Mouse (Mus musculus): Measurements from ENCODE around the gene Chd3.
"Not testable (repeated sequence)": the region's sequence is repeated elsewhere in the genome, so short reads cannot be mapped to it uniquely, and the experiment has no call there.

Gene Chd3

DNA sequence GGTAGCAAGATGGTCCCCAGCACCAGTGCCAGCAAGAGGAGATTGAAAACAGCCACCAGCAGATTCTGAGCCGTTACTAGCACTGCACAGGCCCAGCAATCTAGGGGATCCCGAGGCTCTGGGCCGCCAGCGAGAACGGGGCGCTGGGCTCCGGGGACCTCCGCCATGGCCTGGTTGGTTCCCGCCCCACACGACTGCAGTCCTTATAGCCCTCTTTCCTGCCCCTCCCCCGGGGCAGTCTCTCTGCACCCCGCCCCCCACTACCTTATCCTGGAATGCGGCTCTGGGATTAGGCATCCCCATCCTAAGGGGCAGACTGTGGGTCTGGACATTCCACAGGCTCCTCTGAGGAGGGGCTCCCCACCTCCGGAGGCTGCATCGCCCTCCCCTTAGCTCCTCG is 28.9 kb upstream of the Chd3 start, which contains the start of gene Tmem88:
Tmem88 (minus strand) TSS at position 176 of the 400 bp plus-strand sequence.
- in situ Hi-C loops (cut with MboI; ENCODE audit: low pct_unique_long_range_greater_than_20kb in 1 of 2, low sequenced_read_pairs in 2 of 2, unreplicated experiment in 1 of 2) = no loop called here

DNA sequence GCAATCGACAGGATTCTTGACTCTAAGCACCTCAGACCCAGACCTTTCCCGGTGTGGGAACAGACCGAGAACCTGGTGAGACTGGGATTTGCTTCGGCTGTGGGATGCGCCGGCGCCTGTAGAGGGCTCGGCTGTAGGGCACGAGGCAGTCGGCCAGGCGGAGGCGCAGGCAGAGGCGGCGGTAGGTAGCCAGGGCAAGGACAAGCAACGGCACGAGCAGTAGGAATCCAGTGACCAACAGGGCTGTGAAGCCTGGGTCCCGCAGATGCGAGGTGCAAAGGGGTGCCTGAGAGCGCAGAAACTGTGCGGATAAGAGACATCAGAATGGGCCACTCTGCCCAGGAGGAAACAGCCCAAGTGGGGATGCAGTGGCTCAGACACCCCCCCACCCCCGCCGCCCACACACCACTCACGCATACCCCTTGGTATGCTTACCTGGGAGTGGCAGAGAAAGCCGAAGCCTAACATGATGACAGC is 28.4 kb upstream of the Chd3 start:
- in situ Hi-C loops (cut with MboI; ENCODE audit: low pct_unique_long_range_greater_than_20kb in 1 of 2, low sequenced_read_pairs in 2 of 2, unreplicated experiment in 1 of 2) = no loop called here

DNA sequence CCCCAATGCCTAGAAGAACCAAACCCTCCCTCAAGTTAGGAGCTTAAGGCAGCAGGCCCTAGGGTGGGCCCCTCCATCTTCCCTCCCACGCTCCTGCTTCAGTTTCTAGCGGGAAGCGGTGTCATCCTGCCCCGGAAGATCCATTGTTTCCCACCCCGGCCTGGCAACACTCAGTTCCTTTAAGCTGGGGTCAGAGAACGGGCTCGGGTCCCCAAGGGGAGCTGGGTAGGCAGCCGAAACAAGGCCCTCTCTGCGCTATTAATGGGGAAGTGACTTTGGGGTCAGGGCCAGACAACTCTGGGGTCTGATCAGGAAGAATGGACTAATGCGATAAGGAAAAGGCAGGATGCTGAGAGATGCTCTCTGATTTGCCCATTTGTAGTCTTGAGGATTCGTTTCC is 27.6 kb upstream of the Chd3 start:
- in situ Hi-C loops (cut with MboI; ENCODE audit: low pct_unique_long_range_greater_than_20kb in 1 of 2, low sequenced_read_pairs in 2 of 2, unreplicated experiment in 1 of 2) = no loop called here

DNA sequence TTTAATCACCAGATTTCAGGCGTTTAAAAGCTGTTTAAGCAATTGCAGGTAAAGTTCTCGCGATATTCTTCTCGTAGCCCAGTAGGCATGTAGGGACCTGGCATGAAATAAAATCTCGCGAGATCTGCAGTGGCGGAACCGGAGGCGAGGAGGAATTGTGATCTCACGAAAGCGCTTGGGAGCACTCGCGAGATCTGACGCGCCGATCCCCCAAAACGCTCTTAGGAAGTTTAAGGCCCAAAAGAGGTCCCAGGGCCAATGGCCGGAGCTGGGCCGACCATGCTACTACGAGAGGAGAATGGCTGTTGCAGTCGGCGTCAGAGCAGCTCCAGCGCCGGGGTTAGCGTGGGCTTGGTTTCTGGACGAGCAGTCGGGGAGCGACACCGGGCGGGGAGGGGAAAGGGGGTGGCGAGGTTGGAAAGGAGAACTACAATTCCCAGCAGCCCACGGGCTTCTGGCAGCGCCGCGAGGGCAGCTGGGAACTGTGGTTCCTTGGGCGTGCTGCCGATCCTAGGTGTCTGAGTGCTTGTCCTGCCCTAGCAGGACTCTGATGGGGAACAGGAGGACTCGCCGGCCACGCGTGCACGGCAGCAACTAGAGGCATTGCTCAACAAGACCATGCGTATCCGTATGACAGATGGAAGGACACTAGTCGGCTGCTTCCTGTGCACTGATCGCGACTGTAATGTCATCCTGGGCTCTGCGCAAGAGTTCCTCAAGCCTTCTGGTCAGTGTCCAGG is 26.6 kb upstream of the Chd3 start:
- in situ Hi-C loops (cut with MboI; ENCODE audit: low pct_unique_long_range_greater_than_20kb in 1 of 2, low sequenced_read_pairs in 2 of 2, unreplicated experiment in 1 of 2) = no loop called here

DNA sequence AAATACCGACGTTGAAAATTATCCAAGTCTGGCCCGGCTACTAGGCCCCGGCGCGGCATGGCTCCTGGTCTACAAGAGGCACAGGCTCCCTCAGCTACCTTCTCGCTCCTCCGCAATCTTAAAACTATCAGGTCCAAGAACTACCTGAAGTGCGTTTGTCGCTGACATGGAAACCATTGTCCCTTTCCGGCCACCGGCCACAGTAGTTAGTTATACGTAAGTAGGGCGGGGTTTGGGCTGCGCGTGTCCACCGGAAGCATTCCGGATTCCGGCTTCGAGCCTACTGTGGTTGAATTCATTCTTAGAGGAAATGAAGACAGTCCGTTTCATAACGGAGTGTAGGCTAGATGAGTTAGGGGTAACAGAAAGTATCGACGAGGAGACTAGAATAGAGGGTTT is 26.0 kb upstream of the Chd3 start, which contains the start of the genes Naa38 and Cyb5d1:
Naa38 (plus strand) TSS at position 253 of the 399 bp plus-strand sequence.
Cyb5d1 (minus strand) TSS at position 397 of the 399 bp plus-strand sequence.
- in situ Hi-C loops (cut with MboI; ENCODE audit: low pct_unique_long_range_greater_than_20kb in 1 of 2, low sequenced_read_pairs in 2 of 2, unreplicated experiment in 1 of 2) = not testable (repeated sequence)

DNA sequence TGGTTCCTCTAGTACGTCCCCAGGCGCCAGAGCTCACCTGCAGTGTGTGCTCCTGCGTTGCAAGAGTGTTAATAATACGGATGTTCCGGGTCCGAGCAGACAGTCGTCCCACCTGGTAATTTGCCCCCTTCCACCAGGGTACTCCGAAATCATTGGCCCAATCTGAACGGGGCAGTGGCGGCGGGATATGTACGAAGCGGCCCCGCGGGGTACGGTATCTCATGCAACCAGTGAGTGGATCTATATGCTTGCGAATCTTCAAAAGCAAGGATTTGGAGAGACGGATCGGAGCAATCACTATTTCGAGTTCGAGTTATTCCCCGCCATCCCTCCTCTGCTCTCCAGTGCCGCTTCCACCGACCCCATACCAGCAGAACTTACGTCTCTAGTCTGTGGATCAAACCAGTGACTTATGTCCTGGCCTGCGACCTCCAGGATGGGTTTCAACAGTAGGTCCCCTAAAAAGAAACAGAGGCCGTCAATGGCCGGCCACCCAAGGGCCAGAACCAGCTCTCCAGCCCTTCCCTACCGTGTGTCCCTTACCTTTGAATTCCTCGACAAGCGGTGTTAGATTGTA is 25.5 kb upstream of the Chd3 start:
- in situ Hi-C loops (cut with MboI; ENCODE audit: low pct_unique_long_range_greater_than_20kb in 1 of 2, low sequenced_read_pairs in 2 of 2, unreplicated experiment in 1 of 2) = not testable (repeated sequence)

DNA sequence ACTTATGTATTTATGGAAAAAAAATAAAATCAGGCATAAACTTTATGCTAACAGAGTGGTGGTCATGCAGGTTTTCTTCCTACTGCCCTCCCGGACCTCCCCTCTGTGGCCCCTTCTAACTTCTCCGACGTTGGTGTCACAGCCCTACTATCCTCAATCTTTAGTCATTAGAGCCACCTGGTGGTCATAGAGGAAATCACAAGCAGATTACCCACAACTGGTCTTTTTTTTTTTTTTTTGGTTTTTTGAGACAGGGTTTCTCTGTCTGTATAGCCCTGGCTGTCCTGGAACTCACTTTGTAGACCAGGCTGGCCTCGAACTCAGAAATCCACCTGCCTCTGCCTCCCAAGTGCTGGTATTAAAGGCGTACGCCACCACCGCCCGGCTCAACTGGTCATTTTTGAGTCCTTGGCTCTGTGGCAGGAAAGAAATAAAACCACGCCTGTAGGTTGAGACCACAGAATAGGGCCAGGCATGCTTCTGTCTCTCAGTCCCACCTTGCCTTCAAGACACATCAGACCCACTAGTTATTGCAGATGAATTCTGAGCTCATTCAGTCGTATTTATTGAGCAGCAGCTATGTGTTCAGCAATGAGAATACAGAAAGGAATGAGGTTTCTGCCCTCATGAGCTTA is 21.3 kb upstream of the Chd3 start:
- in situ Hi-C loops (cut with MboI; ENCODE audit: low pct_unique_long_range_greater_than_20kb in 1 of 2, low sequenced_read_pairs in 2 of 2, unreplicated experiment in 1 of 2) = no loop called here

DNA sequence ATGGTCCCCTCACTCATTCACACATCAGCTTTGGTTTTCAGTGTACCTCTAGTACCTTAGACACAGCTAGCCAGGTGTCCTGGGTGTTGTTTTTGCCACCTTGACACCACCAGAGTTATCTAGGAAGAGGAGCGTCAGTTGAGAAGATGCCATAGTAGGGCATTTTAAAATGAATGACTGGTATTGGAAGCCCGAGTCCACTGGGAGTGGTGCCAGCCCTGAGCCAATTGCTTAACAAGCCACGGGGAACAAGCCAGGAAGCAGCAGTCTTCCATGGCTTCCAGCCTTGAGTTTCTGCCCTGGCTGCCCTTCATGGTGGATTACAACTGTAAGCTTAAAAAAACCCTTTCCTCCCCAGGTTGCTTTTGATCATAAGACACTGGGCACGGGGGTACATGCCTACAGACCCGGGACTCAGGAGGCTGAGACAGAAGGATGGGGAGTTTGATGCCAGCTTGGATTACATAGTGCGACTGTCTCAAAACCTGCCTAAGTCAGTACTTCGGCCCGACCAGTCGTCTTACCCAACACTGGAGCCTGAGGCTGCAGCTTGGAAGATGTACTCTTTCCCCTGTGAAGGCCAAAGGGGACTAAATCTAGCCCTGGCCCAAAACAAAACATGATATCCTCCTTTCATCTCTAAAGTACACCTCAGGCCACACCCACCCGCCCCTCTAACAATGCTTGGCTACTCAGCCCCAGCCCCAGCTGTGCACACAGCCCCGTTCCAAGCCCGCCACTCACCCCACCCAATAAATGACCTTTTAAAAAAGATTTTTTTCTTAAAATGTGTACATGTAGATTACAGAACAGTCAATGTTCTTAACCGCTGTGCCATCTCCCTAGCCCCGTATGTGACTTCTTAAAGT is 20.6 kb upstream of the Chd3 start:
- in situ Hi-C loops (cut with MboI; ENCODE audit: low pct_unique_long_range_greater_than_20kb in 1 of 2, low sequenced_read_pairs in 2 of 2, unreplicated experiment in 1 of 2) = loop anchor here (5.0 to 10.0 kb wide), 2 partner anchors 115 to 122 kb away; no protein-coding TSS in a partner anchor

DNA sequence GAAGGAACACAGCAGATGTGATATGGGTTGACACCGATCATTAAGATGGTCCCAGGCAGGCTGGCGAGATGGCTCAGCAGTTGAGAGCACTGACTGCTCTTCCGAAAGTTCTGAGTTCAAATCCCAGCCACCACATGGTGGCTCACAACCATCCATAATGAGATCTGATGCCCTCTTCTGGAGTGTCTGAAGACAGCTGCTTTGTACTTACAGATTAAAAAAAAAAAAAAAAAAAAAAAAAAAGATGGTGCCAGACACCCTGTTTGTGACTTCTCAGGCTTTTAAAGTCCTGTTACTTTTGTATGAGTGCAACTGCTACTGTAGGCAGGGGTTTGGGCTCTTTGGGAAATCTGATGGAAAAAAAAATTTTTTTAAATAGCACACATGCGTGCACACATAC is 19.5 kb upstream of the Chd3 start:
- in situ Hi-C loops (cut with MboI; ENCODE audit: low pct_unique_long_range_greater_than_20kb in 1 of 2, low sequenced_read_pairs in 2 of 2, unreplicated experiment in 1 of 2) = loop anchor here (5.0 to 10.0 kb wide), 2 partner anchors 114 to 121 kb away; no protein-coding TSS in a partner anchor

DNA sequence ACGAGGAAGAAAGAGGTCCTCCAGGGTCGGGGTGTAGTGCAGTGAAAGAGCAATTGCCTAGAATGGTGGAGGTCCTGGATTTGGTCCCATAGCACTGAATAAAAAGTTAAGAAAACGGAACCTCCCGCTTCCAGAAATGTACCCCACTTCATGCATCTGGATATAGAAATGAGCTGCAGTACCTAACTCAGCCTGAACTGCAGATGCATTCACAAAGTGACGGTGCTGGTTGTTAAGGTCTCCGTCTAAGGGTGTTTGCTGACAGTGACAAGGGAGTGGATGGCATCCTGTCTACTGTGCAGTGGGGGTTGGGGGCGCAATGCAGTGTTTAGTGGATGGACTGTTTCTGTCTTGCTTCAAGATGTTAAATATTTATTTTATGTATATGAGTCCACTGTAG is 17.6 kb upstream of the Chd3 start:
- in situ Hi-C loops (cut with MboI; ENCODE audit: low pct_unique_long_range_greater_than_20kb in 1 of 2, low sequenced_read_pairs in 2 of 2, unreplicated experiment in 1 of 2) = loop anchor here (5.0 to 10.0 kb wide), 2 partner anchors 112 to 119 kb away; no protein-coding TSS in a partner anchor

DNA sequence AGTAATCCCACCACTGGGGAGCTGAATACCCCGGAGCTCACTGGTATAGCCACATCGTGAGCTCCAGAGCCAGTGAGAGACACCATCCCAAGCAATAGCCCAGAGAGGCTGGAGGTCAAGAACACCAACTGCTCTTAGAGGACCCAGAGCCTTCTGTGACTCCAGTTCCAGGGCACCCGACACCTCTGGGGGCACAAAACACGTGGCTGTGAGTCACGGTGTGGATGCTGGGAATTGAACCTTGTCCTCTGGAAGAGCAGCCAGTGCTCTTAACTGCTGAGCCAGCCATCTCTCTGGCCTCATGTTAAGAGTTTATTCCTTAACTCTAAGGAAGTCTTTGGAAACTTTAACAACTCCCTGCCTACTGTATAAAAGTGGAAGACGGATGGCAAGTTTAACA is 15.8 kb upstream of the Chd3 start:
- in situ Hi-C loops (cut with MboI; ENCODE audit: low pct_unique_long_range_greater_than_20kb in 1 of 2, low sequenced_read_pairs in 2 of 2, unreplicated experiment in 1 of 2) = loop anchor here (5.0 to 10.0 kb wide), 2 partner anchors 110 to 118 kb away; no protein-coding TSS in a partner anchor

DNA sequence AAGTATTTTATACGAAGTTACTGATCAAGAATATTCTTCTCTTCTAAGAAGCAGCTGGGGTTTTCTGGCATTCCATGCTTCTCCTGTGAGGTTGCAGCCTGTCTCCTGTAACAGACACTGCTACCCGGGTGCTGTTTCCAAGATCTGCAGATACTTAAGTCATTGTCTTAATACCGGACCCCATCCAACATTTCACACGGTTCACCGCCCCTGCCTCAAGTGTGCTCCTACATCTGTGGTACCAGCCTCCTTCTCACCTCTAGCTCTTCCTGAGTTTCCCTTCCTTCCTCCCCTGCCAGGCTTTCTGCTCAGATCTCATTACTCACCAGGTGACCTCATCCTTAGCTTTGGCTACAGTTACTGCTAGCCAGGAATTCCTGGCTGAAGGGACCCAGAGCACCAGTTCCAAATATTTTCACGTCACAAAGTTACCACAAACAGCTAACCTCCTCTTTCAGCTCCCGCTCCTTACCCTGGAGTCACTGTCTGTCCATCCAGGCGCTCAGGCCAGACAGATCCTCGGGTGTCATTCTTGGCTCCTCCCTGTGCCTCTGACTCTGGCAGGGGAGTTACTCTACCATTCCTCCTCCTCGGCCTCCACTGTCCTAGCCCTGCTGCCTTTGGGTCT is 13.4 kb upstream of the Chd3 start:
- in situ Hi-C loops (cut with MboI; ENCODE audit: low pct_unique_long_range_greater_than_20kb in 1 of 2, low sequenced_read_pairs in 2 of 2, unreplicated experiment in 1 of 2) = loop anchor here in 1 of 2 experiments (10.0 kb wide), 1 partner anchor 108 kb away; no protein-coding TSS in a partner anchor

DNA sequence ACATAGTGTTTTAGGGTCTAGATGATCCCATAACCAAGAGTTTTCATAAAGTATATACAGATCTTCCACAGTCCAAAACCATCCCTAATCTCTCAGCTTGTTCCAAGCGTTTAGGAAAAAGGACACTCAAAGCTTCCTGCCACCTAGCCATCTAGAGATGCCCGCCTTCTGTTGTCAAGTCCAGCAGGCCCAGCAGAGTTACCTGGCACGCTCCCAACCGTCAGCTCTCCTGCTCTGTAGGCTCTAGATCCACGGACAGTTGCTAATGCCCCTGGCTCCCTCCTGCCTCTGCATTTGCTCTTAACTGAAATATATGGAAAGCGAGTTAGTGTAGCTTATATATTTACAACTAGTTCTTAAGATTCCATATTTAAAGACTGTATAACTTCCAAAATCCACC is 12.2 kb upstream of the Chd3 start:
- in situ Hi-C loops (cut with MboI; ENCODE audit: low pct_unique_long_range_greater_than_20kb in 1 of 2, low sequenced_read_pairs in 2 of 2, unreplicated experiment in 1 of 2) = loop anchor here in 1 of 2 experiments (10.0 kb wide), 1 partner anchor 107 kb away; no protein-coding TSS in a partner anchor

DNA sequence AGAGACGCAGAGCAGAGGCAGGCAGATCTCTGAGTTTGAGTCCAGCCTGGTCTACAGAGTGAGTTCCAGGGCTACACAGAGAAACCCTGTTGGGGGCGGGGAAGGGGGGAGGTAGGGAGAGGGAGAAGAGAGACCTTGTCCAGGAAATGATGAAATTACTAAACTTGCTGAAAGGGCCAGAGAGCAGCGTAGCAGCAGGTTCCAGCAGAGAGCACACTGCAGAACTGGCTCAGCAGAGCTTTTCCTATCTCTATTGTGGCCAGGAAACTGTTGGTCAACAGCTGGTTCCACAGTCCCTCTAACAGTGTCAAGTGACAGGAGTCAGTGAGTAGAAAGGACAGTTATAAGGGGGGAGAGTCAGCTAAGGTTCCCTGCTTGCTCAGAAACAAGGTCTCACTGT is 10.4 kb upstream of the Chd3 start:
- in situ Hi-C loops (cut with MboI; ENCODE audit: low pct_unique_long_range_greater_than_20kb in 1 of 2, low sequenced_read_pairs in 2 of 2, unreplicated experiment in 1 of 2) = no loop called here

DNA sequence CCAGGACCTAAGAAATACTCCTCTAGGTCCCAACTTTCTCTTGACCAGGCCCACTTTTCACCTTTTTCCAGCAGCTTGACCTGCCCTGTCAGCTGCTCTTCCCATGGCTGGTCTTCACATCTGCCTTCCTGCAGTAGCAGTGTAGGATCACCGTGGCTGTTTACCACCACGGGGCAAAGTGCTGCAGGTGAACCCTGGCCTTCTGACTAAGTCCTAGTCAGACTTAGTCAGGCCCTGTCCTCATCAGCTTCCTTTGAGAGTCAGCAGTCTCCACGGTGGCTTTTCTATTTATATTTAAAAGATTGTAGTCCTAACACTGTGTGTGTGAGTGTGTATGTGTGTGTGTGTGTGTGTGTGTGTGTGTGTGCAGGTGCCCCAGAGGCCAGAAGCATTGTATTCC is 8.6 kb upstream of the Chd3 start:
- in situ Hi-C loops (cut with MboI; ENCODE audit: low pct_unique_long_range_greater_than_20kb in 1 of 2, low sequenced_read_pairs in 2 of 2, unreplicated experiment in 1 of 2) = no loop called here

DNA sequence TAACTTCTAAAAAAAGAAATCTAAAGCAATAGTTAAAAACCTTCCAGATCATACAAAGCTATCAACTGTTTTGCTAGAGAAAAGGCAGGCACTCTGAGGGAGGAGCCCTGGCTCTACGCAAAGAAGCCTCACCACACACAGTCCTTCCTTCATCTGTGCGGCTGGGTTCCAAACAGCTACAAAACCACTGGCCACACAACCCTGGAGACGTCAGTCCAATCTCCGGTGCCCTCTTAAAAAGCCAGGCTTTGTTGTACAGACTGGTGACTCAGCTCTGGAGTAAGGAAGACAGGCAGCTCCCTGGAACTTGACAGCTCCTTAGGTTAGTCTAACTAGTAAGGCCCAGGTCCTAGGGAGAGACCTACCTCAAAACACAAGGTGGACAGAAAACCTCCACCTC is 6.4 kb upstream of the Chd3 start:
- in situ Hi-C loops (cut with MboI; ENCODE audit: low pct_unique_long_range_greater_than_20kb in 1 of 2, low sequenced_read_pairs in 2 of 2, unreplicated experiment in 1 of 2) = no loop called here

DNA sequence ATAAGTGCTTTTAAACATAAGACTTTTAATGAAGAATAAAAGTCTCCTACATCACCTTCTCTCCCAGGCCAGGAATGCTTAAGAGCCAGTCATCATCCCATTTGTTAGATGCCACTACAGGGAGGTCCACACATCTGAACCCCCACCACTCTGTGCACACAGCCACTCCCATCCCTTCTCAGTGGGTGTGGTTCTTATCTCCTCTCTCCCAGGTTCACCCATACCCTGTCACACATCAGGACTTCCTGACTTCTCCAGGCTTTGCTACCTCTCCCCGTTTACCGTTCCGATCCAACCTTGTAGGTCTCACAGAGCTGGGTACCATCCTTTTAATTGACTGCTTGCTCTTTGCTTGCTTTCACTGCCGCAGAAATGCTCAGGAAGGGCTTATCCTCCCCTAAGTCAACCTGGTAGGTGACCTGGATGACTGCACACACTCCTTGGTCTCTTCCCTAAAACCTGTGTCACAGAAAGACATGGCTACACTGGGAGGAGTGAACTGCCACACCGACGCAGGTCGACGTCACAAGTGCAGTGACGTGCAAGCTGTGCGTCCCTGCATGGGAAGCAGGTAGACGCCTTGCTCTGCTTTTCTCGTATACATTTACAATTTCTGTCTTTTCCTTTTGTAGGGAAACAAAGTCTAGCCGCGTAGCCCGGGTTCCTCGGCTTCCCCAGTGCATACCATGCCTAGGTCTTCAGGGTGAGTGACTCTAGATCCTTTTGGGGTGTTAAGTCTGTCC is 4.2 kb upstream of the Chd3 start:
- in situ Hi-C loops (cut with MboI; ENCODE audit: low pct_unique_long_range_greater_than_20kb in 1 of 2, low sequenced_read_pairs in 2 of 2, unreplicated experiment in 1 of 2) = no loop called here

All from mouse embryonic stem cell (cell line).